Comparison of ENCODE assay signal across 34 mouse cellular contexts in the genomic region with DNA sequence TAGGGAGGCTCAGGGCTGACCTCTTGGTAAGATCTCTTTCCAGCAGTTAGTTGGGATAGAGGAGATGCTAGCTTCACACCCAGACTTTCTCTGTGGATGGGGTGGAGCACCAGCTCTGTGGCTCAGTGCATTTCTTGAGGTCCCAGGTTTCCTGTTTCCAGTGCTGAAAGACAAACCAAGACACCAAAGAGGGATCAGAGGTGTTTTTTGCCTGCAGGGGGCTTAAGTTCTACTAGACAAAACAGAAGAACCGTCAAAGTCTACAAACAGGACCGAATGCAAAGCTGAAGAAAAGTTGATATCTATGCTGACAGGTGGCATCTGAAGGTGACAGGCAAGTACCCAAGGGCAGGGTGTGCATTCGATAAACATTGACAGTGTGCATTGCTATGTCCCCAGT. TPM values are rescaled to one million over a fixed set of nuclear protein-coding genes. Genes with fewer than 3 reads are reported as not detected.
DNase-seq lines count a peak whose midpoint lies in the region; ATAC-seq and TF ChIP-seq lines count a peak whose summit lies in the region.
"Had no signal": no experiment of that assay in that cellular context is flagged by ENCODE, and none has a peak within 500 bp of the region (broad histone marks: within the 10 kb centered on the region; RNA-seq: fewer than 3 reads in every experiment).

No protein-coding gene starts in this region.

- TF ChIP-seq CTCF in forebrain, postnatal 0 days (IDR thresholded peaks at IDR 0.05; ENCODE audit: low read depth), result no peak
- TF ChIP-seq CTCF in E14TG2a.4 (conservative IDR thresholded peaks at IDR 0.05; ENCODE audit: low read length), result no peak

- no peaks in the 10 kb centered on the region for H3K27me3 ChIP-seq in forebrain, embryonic 11.5 days (ENCODE audit: control insufficient read depth, insufficient read depth, low read length)
- H3K27me3 ChIP-seq in forebrain, postnatal 0 days (ENCODE audit: insufficient read depth, low read length), result no peaks in the 10 kb centered on the region
- H3K27me3 ChIP-seq in hindbrain, embryonic 11.5 days (ENCODE audit: control insufficient read depth, insufficient read depth, low read length), result no peaks in the 10 kb centered on the region
- H3K27me3 ChIP-seq in hindbrain, embryonic 13.5 days, result no peaks in the 10 kb centered on the region
- H3K27me3 ChIP-seq in E14TG2a.4 (ENCODE audit: insufficient read depth, low read length), result 0 out of 2 replicates have a peak, but pooled peaks cover 5% of the 10 kb centered on the region
- H3K27me3 ChIP-seq: embryonic facial prominence, embryonic 13.5 days; heart, embryonic 12.5 days; heart, embryonic 15.5 days; hindbrain, embryonic 12.5 days; Patski had no signal

- H3K4me1 ChIP-seq in forebrain, embryonic 11.5 days (replicated peaks; ENCODE audit: control insufficient read depth, insufficient read depth, low read length), result peaks cover 2% of the 10 kb centered on the region; the same call in 1 of the 2 replicates
- H3K4me1 ChIP-seq in forebrain, postnatal 0 days (ENCODE audit: insufficient read depth), result no peaks in the 10 kb centered on the region
- H3K4me1 ChIP-seq in hindbrain, embryonic 11.5 days (replicated peaks; ENCODE audit: control insufficient read depth, insufficient read depth, low read length), result no peaks in the 10 kb centered on the region; the same call in 1 of the 2 replicates
- peaks cover 9% of the 10 kb centered on the region; the same call in 1 of the 2 replicates for H3K4me1 ChIP-seq in hindbrain, embryonic 13.5 days (replicated peaks)
- peaks cover 81% of the 10 kb centered on the region for H3K4me1 ChIP-seq in E14TG2a.4 (replicated peaks; ENCODE audit: low read depth, low read length)
- H3K4me1 ChIP-seq: heart, embryonic 12.5 days; heart, embryonic 15.5 days had no signal

- H3K36me3 ChIP-seq in forebrain, embryonic 11.5 days (ENCODE audit: control insufficient read depth, insufficient read depth, low read length), result no peaks in the 10 kb centered on the region
- no peaks in the 10 kb centered on the region for H3K36me3 ChIP-seq in forebrain, postnatal 0 days (ENCODE audit: insufficient read depth)
- H3K36me3 ChIP-seq in hindbrain, embryonic 11.5 days (ENCODE audit: control insufficient read depth, insufficient read depth, low read length), result no peaks in the 10 kb centered on the region
- H3K36me3 ChIP-seq in hindbrain, embryonic 13.5 days, result no peaks in the 10 kb centered on the region
- H3K36me3 ChIP-seq in E14TG2a.4 (ENCODE audit: insufficient read depth, low read length), result no peaks in the 10 kb centered on the region
- H3K36me3 ChIP-seq: embryonic facial prominence, embryonic 10.5 days; embryonic facial prominence, embryonic 13.5 days; G1E; heart, embryonic 12.5 days; heart, embryonic 15.5 days; hindbrain, embryonic 12.5 days had no signal

- no peak overlapping the region for H3K4me3 ChIP-seq in forebrain, embryonic 11.5 days (ENCODE audit: low read depth, low read length)
- H3K4me3 ChIP-seq in forebrain, postnatal 0 days (ENCODE audit: low read depth, low read length), result no peak overlapping the region
- H3K4me3 ChIP-seq in hindbrain, embryonic 11.5 days (ENCODE audit: low read depth, low read length), result no peak overlapping the region
- no peak overlapping the region for H3K4me3 ChIP-seq in hindbrain, embryonic 13.5 days
- peak overlapping the region; percentile 29; the same call in 1 of the 2 replicates for H3K4me3 ChIP-seq in E14TG2a.4 (replicated peaks; ENCODE audit: low read length)
- H3K4me3 ChIP-seq: embryonic facial prominence, embryonic 10.5 days; embryonic facial prominence, embryonic 13.5 days; erythroblast, embryonic 14.5 days; heart, embryonic 12.5 days; heart, embryonic 15.5 days; hindbrain, embryonic 12.5 days had no signal

- no peak overlapping the region for H3K4me2 ChIP-seq in forebrain, embryonic 11.5 days (ENCODE audit: low read depth, low read length, severe bottlenecking)
- no peak overlapping the region for H3K4me2 ChIP-seq in forebrain, postnatal 0 days (ENCODE audit: low read depth)
- no peak overlapping the region for H3K4me2 ChIP-seq in hindbrain, embryonic 11.5 days (replicated peaks; ENCODE audit: low read depth, low read length)
- no peak overlapping the region for H3K4me2 ChIP-seq in hindbrain, embryonic 13.5 days
- H3K4me2 ChIP-seq: embryonic facial prominence, embryonic 13.5 days; heart, embryonic 12.5 days; heart, embryonic 15.5 days had no signal

- ATAC-seq in forebrain, embryonic 11.5 days (replicated peaks; ENCODE audit: low FRiP score), result no peak
- ATAC-seq in forebrain, postnatal 0 days, result no peak
- ATAC-seq in hindbrain, embryonic 11.5 days (ENCODE audit: low FRiP score), result no peak
- no peak for ATAC-seq in hindbrain, embryonic 13.5 days (ENCODE audit: low FRiP score)
- no peak for ATAC-seq in megakaryocyte progenitor cell, adult 5-6 weeks (replicated peaks; ENCODE audit: poor library complexity)
- ATAC-seq: activated CD4-positive, CD25-positive, alpha-beta regulatory T cell, adult 4 months; hindbrain, postnatal 0 days; inflammation-experienced regulatory T-cells, adult 6 months; intestine, embryonic 16.5 days; Patski had no signal

- DNase-seq in forebrain, embryonic 11.5 days (ENCODE audit: low spot score), result no peak
- DNase-seq in forebrain, postnatal 0 days, result no peak
- no peak for DNase-seq in hindbrain, embryonic 11.5 days (ENCODE audit: low spot score)
- DNase-seq in ES-CJ7 (ENCODE audit: low read depth, low spot score), result peak; percentile 74
- DNase-seq in left cerebral cortex, adult 8-10 months (ENCODE audit: low spot score in 2 of 2), result no peak
- DNase-seq: adrenal gland, adult 8-10 months; adrenal gland, postnatal 25 days; B cell, adult 2 months; cerebellum, adult 11-12 months; cerebellum, adult 8-10 months; cerebellum, postnatal 10 days; cerebellum, postnatal 36 days; embryo, embryonic 11 days; gastrocnemius, postnatal 25 days; heart, adult 18-20 months; heart, postnatal 10 days; heart, postnatal 36 days; kidney, adult 18-20 months had no signal

- peak overlapping the region; percentile 65; the same call in 1 of the 2 replicates for H3K27ac ChIP-seq in forebrain, embryonic 11.5 days (ENCODE audit: low read depth, low read length)
- no peak overlapping the region for H3K27ac ChIP-seq in forebrain, postnatal 0 days (ENCODE audit: low read depth, low read length)
- H3K27ac ChIP-seq in hindbrain, embryonic 11.5 days (ENCODE audit: low read depth, low read length), result 0 out of 2 replicates have a peak overlapping the region, but pooled peaks have one; percentile 11
- H3K27ac ChIP-seq in hindbrain, embryonic 13.5 days, result no peak overlapping the region
- H3K27ac ChIP-seq: embryonic facial prominence, embryonic 10.5 days; embryonic facial prominence, embryonic 13.5 days; heart, embryonic 15.5 days; hindbrain, embryonic 12.5 days; hindbrain, postnatal 0 days had no signal

- H3K9ac ChIP-seq in forebrain, embryonic 11.5 days (ENCODE audit: low read length), result no peak overlapping the region
- H3K9ac ChIP-seq in forebrain, postnatal 0 days, result no peak overlapping the region
- no peak overlapping the region for H3K9ac ChIP-seq in hindbrain, embryonic 11.5 days (ENCODE audit: low read depth, low read length)
- H3K9ac ChIP-seq in hindbrain, embryonic 13.5 days, result no peak overlapping the region
- H3K9ac ChIP-seq: embryonic facial prominence, embryonic 13.5 days; heart, embryonic 12.5 days; heart, embryonic 15.5 days; hindbrain, embryonic 12.5 days had no signal

- no peaks in the 10 kb centered on the region for H3K9me3 ChIP-seq in forebrain, embryonic 11.5 days (ENCODE audit: control insufficient read depth, low read length)
- no peaks in the 10 kb centered on the region for H3K9me3 ChIP-seq in forebrain, postnatal 0 days (ENCODE audit: low read length)
- H3K9me3 ChIP-seq in hindbrain, embryonic 11.5 days (ENCODE audit: control insufficient read depth, low read length), result no peaks in the 10 kb centered on the region
- H3K9me3 ChIP-seq in hindbrain, embryonic 13.5 days, result no peaks in the 10 kb centered on the region
- no peaks in the 10 kb centered on the region for H3K9me3 ChIP-seq in E14TG2a.4 (ENCODE audit: low read length)
- H3K9me3 ChIP-seq: embryonic facial prominence, embryonic 10.5 days; embryonic facial prominence, embryonic 13.5 days; G1E; heart, embryonic 12.5 days; heart, embryonic 15.5 days; hindbrain, embryonic 12.5 days had no signal

- 62% methylated on average over 3 of the region's 3 CpGs for WGBS in forebrain, embryonic 11.5 days
- WGBS in forebrain, postnatal 0 days, result 76% methylated on average over 3 of the region's 3 CpGs
- WGBS in hindbrain, embryonic 11.5 days, result 53% methylated on average over 3 of the region's 3 CpGs
- 72% methylated on average over 3 of the region's 3 CpGs for WGBS in hindbrain, embryonic 13.5 days

RNA-seq across cellular contexts. Expression of a gene that starts 49.7 kb away (rescaled TPM):
- 21.7 and 25.2 TPM in 2 replicates for polyA plus RNA-seq in forebrain, embryonic 11.5 days (2014; fragmentation: Nextera tagmentation; extraction: Ambion mirVana)
- 36.9 and 53.3 TPM in 2 replicates for total RNA-seq in forebrain, postnatal 0 days (2014; rRNA removed)
- polyA plus RNA-seq in forebrain, postnatal 0 days (2015; fragmentation: Nextera tagmentation; extraction: Ambion mirVana), result 9.0 and 10.7 TPM in 2 replicates
- 18.0 and 20.2 TPM in 2 replicates for polyA plus RNA-seq in hindbrain, embryonic 11.5 days (2014; fragmentation: Nextera tagmentation; extraction: Ambion mirVana)
- 10.9 and 12.5 TPM in 2 replicates for polyA plus RNA-seq in hindbrain, embryonic 13.5 days (2015; fragmentation: Nextera tagmentation; extraction: Ambion mirVana)
- 10 to 100 TPM; 28.5 to 38.8 (median 33.4) TPM for total RNA-seq in left cerebral cortex, adult 8-10 months (2022)
- total RNA-seq in megakaryocyte progenitor cell, adult 5-6 weeks (2015), result 0.24 and 0.44 TPM in 2 replicates
- 0.74 and 0.79 TPM in 2 replicates for total RNA-seq in megakaryocyte progenitor cell, adult 5-6 weeks (2017)
- total RNA-seq: CH12.LX had no signal

Comparison
In these comparisons a context has a peak if more than half of its experiments do, and no peak if none do; other contexts are left out.
1. H3K27ac ChIP-seq: peak in forebrain, embryonic 11.5 days (single experiment) and hindbrain, embryonic 11.5 days (single experiment); none in forebrain, postnatal 0 days (single experiment) and hindbrain, embryonic 13.5 days (single experiment).